Mouse (Mus musculus): ENCODE results near the gene Wdr12.
"Not testable (repeated sequence)": the region's sequence is repeated elsewhere in the genome, so short reads cannot be mapped to it uniquely, and the experiment has no call there.

Gene Wdr12
- long read RNA-seq, experiment 1, full-length matches to known transcripts, result 31 of 39 reads
- long read RNA-seq, experiment 1, partial matches to known transcripts, result 2 of 39 reads
- long read RNA-seq, experiment 1, other reads (novel, unspliced or antisense), result 6 of 39 reads
- long read RNA-seq, experiment 2, full-length matches to known transcripts, result 34 of 46 reads
- long read RNA-seq, experiment 2, partial matches to known transcripts, result 7 of 46 reads
- long read RNA-seq, experiment 2, other reads (novel, unspliced or antisense), result 5 of 46 reads

DNA sequence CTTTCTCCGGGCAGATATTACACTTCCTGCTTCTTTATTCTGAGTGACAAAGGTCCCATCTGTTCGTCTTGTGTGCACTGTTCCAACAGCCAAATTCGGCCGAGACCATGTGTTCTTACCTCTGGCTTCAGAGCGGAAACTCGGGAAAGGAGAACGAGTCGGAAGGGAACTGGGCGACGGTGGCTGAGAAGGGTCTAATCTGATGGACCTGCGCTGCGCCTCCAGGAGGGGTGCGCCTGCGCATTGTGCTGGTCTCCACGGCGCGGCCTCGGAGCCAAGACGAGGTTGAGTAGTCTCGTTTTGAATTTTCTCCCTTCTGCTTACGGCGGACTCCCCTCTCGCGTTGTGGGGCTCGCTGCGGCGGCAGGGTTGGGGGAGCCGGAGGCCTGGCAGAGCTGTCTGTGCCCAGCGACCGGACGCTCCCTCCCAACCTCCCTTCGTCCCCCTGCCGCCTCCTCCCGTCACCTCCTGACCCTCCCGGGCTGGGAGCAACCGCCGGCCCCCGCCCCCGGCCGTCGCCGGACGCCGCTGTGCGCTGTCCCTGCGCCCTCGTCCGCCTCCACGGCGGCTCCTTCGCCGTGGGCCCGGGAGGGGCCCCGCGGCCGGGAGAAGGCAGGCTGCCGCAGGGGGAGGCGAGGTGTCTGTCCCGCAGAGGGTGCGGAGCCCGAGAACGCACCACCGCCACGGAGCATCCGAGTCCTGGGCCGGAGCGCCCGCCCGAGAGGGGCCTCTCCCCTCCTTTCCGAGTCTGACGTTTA is at the start of gene Wdr12, which contains the start of gene Carf:
Gene Wdr12 (minus strand): TSS at position 622 of the 758 bp plus-strand sequence.
Gene Carf (plus strand): TSS at position 224 of the 758 bp plus-strand sequence.
- intact Hi-C loops (cut with DNase I), result no loop called here

DNA sequence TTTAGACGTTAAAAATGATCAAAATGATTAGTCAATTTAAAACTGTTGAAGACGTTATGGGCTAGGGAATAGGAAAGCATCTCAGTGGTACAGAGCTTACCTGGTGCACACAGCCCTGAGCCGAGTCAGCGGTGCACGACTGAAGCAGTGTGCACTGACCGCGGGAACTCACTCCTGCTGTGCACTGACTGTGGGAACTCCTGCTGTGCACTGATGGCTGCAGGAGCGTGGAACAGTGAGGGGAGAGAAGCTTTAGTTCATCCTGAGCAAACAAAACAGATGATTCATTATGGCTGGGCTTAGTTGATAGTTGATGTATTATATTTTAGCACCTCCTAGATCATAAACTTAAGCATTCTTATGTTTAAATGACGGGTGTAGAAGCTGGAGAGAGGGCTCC is 38.9 kb upstream of the Wdr12 start:
- intact Hi-C loops (cut with DNase I), result no loop called here

DNA sequence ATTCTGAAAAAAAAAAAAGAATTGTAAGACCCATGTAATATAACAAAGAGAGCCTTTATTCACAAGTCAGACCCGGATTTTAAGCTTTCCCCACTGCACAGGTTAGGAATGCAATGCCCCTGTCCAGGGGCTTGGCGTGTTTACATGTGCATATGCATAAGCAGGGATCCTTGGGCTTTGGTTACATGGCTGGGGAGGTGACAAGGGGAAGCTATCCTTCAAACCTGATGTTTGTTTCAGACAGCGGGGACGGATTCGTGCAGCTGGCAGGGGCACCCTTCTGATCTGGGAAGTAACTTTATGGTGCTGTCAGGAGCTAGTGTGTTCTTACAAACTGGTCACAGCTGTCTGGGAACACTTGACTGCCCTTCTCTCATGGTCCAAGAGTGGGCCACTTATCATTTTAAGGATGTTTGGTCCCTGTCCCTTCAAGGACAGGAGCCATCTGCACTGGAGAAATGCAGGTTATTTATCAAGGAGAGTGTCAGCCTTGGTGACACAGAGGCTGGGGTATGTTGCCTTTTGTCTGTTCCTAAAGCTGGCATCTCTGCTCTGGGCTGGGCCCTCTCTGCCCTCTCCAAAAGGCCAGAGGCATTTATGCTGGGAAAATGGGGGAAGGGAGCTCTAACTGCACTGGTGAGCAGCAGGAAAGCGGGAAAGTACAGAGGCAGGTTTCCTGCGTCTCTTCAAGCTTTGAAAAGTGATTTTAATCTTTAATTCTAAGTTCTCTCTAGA is 19.4 kb upstream of the Wdr12 start:
- intact Hi-C loops (cut with DNase I), result no loop called here

DNA sequence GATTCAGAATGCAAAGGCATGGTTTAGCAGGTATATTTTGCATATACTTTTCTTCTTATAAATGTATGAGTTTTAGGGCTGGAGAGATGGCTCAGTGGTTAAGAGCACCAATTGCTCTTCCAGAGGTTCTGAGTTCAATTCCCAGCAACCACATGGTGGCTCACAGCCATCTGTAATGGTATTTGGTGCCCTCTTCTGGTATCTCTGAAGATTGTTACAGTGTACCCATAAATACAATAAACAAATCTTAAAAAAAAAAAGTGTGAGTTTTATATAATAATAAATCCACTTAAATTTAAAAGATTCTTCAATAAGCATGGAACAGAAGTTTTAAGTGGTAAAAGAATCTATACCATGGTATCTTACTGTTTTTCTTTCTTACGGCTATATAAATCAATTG is 6.1 kb upstream of the Wdr12 start:
- intact Hi-C loops (cut with DNase I), result no loop called here

DNA sequence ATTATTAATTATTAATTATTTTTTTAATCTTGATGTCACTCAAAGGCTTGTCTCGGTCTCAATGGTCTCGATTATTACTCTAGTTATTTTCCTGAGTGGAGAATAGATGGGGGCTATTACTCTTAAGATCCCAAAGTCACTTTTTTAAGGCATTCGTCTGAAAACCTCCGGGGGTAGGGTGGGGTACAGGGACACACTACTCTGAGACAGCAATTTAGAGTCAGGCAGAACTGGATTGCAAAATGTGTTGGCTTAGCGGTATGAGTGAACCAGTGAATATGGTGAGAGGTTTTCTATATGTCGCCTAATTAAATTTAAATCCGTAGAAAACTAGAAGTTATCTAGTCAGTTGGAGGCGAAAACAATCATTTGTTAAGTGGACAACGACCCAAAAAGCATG is 394 bp upstream of the Wdr12 start:
- intact Hi-C loops (cut with DNase I), result no loop called here

DNA sequence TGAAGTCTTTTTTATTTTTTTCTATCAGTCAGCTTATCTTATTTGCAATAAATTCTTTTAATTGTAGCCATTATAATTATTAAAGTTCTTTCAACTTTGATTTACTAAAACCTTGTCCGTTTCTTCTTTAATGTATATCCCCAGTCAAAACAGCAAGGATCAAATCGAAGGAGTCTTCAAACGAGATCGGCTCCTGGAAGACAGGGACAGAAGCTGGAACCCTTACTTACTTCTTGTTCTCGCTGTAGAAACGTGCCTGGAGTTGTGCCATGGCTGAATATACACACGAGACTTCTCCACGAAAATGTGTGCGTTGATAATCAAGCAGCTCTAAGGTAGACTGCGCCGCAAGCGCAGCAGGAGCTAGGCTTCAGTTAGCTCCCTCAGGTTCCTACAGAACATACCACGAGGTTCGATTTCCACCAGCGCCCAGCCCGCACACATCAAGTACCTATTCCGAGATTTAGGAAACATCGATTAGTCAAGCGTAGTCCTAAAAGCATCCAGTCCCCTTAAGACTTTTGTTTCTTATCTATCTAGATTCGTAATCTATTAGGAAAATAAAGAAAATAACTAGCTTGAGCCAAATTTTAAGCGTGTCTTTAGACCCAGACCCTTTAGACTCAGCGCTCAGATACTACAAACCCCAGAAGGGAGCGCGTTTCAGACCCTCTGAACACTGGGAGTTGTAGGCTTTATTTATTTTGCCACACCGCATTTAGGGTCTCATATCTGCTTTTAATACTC is 995 bp downstream of the Wdr12 start:
- intact Hi-C loops (cut with DNase I), result no loop called here

DNA sequence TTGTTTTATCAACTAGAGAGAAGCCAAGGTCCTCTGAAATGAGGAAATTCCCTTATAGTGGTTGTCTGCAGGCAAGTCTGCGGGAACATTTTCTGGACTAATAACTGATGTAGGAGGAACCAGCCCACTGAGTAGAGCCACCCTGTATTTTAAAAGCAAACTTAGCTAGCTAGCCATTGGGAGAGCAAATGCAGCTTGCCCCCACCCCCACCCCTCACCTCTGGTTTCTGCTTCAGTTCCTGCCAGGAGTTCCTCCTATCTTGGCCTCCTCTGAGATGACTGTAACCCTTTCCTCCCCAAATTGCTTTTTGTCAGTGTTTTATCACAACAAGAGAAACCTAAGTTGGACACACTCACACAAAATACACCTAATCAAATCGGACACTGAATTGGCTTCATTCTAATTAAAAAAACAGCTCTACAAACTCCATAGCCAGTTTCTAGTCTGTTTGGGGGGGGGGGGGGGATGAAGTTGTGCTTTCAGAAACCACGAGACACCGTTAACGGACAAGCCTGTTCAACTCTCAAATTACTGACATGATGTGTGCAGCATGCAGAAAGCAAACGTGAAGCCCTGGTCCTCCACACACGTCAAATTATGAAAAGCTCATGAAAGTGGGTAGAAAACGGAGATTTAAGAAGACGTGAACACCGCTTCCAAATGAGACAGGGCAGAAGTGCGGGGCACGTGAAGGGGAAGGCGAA is 1.7 kb downstream of the Wdr12 start:
- intact Hi-C loops (cut with DNase I), result no loop called here

DNA sequence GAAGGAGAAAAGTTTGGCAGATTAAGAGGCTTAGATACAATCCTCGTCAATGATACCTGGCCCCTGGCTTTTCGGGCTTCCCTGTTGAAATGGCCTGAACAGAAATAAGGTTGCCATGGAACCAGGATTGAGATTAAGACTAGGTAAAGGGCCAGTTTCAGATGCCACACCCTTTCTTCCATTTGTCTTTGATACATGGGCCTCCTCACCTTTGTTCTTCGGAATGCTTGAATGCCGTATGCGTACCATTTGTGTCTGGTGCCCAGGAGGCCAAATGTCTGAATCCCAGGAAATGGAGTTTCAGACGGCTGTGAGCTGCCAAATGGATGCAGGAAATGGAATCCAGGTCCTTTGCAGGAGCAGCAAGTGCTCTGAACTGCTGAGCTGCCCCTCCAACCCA is 22.0 kb downstream of the Wdr12 start:
- intact Hi-C loops (cut with DNase I), result no loop called here

DNA sequence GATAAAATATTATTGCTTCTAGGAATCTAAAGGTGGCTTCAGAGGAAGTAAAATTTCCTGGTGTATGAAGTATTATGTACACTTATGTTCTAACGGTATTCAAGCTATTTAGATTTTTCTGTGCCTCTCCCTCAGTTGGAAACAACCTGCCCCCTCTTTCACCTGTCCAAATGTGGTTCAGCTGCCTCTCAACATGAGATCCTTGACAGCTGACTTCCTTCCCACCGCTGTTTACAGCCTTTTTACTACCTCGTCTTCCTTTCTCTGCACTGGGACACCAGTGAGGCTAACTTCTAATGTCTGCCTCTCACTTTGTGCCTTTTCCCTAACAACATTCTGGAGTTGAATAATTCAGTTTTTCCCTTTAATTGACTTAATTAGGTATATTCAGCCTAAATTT is 22.9 kb downstream of the Wdr12 start:
- intact Hi-C loops (cut with DNase I), result no loop called here

DNA sequence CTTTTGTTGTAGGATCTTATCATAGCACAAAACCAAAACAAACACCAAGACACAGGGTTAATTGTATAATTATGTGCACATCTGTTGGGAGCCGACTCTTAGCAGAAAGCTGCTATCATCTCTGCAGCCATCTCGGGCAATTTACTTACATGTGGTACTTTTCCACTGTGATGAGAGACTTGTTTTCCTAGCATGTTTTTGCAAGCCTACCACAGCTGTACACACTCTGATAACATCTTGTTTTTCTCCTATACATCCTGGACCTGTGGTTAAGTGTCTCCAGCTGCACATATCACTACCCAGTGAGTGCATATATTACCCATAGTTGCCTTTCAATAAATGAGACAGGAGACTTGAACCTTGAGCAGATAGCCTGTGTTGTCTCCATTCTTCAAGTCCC is 23.5 kb downstream of the Wdr12 start:
- intact Hi-C loops (cut with DNase I), result no loop called here

DNA sequence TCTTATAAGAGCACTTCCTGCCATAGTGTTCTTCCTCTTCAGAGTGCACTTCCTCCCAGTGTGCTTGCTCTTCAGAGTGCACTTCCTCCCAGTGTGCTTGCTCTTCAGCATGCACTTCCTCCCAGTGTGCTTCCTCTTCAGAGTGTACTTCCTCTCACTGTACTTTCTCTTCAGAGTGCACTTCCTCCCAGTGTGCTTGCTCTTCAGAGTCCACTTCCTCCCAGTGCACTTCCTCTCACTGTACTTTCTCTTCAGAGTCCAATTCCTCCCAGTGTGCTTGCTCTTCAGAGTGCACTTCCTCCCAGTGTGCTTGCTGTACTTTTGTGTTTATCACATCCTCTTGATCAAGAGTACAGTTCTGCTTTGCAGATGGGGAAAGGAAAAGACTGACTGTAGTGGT is 27.7 kb downstream of the Wdr12 start:
- intact Hi-C loops (cut with DNase I), result not testable (repeated sequence)

DNA sequence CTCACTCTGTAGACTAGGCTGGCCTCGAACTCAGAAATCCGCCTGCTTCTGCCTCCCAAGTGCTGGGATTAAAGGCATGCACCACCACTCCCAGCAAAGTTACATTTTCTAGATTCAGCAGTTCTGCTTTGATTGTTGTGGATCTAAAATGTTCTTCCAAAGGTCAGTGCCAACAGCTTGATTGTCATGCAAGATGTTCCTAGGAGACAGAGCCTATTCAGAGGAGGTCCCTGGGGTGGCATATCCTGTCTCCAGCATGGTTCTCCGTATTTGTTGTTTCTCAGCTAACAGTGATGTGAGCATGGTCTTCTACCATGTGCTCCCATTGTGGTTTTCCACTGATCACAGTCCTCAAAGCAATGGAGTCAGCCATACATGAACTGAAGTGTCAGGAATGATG is 42.1 kb downstream of the Wdr12 start:
- intact Hi-C loops (cut with DNase I), result no loop called here

DNA sequence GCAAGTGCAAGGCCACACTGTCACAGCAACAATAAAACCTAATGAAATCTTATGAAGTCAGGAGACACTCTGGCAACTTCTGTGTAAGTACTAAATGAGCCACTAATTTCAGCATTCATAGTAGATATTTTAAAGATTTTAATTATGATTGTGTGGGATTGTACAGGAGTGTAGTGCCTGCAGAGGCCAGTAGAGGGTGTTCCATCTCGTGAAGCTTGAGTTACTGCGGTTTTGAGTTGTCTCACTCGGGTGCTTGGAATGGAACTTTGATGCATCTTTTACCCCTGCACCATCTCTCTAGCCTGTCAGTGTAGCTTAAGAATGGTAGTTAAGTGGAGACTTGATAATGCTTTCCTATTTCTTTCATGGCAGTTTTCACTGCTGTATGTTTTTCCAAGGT is 43.8 kb downstream of the Wdr12 start:
- intact Hi-C loops (cut with DNase I), result no loop called here

DNA sequence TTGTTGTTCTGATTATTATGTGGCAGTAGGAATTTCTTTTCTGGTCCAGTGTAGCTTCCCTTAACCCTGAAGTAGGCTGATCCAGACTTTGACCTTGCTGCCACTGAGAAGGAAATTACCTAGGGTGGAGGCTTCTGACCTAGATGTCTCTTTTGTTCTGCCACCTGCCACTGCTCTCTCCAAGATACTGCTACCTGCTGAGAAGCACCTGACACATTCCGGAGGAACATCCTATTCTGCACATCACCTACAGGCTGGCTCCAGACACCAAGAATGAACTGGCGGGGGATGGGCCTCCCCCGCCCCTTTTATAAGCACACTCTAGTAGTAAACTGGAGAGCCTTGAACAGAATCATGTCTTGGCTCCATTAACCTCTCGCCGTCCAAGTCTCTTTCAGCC is 51.0 kb downstream of the Wdr12 start:
- intact Hi-C loops (cut with DNase I), result not testable (repeated sequence)

DNA sequence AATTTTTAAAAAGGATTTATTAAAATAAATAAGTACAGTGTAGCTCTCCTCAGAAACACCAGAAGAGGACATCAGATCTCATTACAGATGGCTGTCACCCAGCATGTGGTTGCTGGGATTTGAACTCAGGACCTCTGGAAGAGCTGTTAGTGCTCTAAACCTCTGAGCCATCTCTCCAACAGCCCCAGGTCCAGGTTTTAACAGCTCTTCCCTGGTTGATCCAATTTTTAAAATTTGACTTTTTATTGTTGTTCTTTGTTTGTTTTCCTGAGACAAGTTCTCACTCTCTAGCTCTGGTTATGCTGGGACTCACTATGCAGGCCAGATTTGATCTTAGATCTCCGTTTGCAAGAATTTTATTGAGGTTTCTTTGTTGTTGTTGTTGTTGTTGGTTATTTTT is 53.9 kb downstream of the Wdr12 start:
- intact Hi-C loops (cut with DNase I), result no loop called here

DNA sequence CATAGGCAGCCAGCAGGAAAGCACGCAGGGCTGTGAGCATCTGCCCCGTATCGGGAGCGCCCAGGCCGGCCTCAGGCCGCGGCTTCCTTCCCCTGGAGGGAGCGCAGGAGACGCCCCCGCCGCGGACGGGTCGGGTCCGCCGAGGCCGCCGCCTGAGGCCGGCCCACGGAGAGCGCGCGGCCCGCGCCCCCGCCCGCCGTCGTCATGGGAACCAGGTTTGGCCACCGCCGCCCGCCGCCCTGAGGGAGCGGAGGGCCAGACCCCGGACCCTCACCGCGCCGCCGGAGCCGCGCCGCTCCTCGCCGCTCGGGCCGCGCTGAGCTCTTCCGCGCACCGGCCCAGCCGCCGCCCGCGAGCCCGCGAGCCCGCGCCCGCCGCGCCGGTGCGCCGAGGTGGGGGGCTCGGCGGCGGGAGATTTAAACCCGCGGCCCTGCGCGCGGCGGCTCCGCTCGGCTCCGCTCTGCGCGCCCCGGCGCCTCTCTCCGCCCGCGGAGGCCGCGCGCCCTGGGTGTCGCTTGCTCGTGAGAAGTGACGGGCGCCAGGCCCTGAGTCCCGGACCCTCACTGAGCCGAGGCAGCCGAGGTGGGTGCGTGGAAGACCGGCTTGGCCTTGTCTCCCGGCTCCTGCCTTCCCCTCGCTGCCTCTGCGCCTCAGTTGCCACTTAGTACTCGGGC is 55.5 kb downstream of the Wdr12 start, which contains the start of gene Ica1l:
Gene Ica1l (minus strand): TSS at position 389 of the 674 bp plus-strand sequence.
- intact Hi-C loops (cut with DNase I), result no loop called here

DNA sequence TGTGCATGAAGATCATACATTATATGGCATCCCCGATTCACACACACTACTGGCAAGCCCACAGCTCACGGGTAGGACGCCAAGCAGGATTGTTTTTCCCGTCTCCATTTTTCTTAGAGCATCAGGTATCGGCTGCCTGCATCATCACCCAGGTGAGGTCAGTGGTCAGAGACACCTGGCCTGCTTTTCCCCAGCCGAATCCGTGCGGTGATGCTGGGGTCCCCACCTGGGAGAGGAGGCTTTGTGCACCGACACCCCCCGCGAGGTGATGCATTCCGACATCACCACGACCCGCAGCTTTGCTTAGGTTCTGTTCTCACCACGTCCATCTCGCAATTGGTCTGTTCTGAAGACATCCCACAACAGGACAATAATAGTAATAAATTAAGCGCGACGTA is 56.0 kb downstream of the Wdr12 start:
- intact Hi-C loops (cut with DNase I), result no loop called here

DNA sequence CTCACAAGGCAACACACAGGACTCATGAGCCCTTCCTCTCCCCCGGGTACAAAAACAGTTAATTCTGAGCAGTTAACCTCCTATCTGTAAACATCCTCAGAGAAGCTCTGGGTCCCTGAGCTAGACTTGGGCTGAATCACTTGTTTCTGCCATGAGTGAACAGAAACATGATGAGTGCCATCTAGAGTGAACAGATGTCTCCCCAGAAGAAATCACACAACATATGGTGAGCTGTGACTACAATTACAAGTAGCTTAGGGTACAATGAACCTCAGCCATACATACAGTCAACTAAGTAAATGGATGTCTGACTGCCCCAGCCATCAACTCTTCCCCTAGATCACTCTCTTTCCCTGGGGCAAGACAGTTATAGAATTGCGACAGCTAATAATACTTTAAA is 63.4 kb downstream of the Wdr12 start:
- intact Hi-C loops (cut with DNase I), result no loop called here

Measured in adrenal gland (tissue).